Mouse (Mus musculus) heart, adult 2 months (tissue): Measurements from ENCODE around the gene Zbed4.

Source experiments
- CTCF ChIP-seq: fragments of 200-600 bp; IDR thresholded peaks from 2 replicates; pipeline ENCODE4 v1.8.1; 2022; ENCODE audit warnings: antibody characterized with exemption, mild to moderate bottlenecking, moderate library complexity
- POLR2A ChIP-seq: fragments of 200-500 bp; IDR thresholded peaks from 2 replicates; pipeline ENCODE4 v1.6.1; 2011; ENCODE audit warnings: mild to moderate bottlenecking, low read depth, low read length, control low read depth; ENCODE audit not compliant: insufficient read depth

DNA sequence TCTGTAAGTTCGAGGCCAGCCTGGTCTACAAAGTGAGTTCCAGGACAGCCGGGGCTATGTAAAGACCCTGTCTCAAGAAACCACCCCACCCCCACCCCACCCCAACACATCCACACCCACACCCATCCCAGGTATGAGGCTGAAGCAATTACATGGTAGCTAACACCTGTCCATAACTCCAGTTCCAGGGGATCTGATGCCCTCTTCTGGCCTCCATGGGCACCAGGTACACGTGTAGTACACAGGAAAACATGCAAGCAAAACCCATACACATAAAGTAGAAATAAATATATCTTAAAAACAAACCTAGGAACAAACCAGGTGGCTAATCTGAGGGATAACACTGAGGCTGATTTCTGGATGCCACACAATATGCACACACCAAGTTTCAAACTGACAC, 61.8 kb downstream of the Zbed4 start:
- no peak for TF ChIP-seq CTCF
- TF ChIP-seq POLR2A = no peak
